Mouse (Mus musculus): Measurements from ENCODE around the gene Tbc1d22a.

Gene Tbc1d22a

DNA sequence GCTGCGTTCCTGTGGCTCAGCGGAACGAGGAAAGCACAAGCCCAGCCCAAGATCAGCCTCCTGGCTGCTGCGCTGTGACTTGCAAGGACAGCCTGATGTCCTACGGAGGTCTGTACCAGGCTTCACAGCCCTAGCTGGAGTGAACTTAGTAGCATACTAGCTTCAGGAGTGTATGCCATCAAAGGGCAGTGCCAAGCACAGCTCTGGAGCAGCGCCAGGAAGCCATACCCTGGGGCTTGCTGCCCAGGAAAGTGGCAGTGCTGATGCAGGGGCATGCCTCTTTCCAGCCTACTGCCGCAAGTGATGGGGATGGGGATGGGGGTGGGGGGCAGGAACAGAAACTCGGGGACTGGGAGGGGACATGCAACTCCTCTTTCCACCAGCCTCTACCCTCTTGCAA lies 248.4 kb downstream of the Tbc1d22a start:
- no peak for DNase-seq

DNA sequence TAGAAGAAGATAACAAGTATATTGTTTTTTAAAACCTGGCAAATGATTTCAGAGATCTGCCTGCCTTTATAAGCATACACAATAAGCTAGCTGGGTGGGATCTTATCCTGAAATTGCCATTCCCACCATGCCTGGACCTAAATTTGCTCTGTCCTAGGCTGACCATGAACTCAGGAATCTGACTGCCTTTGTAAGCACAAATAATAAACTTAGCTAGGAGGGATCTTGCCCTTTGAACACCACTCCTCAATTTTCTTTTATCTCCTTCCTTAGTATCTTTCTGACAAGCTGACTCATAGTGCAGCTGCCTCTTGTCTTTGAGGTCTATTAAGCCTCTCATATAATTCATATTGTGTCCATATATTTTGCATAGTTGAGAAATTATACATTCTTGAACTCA lies 253.8 kb downstream of the Tbc1d22a start:
- DNase-seq = no peak

DNA sequence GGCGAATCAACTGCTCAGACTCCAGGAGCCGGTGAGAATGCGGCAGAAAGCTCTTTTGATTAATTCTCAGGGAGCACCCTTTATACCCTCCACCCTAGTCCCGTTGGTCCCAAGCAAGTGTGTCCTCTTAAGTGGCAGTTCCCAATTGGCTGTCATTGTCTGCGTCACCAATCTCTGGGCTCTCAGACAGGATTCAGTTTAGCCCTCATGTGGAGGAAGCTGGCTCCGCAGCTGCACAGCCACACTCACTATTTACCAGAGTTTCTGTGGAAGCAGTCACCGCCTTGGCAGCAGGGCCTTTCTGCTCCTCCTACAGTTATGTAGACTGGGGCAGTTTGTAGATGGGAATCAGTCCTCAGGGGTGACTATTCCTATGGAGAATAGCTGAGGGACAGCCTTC lies 256.9 kb downstream of the Tbc1d22a start:
- DNase-seq = no peak

DNA sequence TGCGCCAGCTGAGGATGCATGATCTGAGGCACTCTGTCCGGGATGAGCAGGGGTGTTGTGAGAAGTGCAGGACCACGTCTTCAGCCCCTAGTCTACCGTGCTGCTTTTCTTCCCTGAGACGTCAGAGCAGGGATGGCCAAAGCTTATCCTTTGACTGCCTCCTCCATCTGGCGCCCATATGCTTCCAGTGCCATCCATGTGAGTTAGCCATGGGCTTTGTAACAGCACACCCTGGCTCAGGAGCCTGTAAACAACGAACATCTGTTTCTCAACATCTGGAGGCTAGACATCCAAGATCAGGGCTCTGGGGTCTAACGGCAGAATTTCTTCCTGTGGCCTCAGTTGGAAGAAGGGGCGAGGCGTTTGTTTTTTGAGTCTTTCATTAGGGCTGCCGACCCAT lies 259.2 kb downstream of the Tbc1d22a start:
- no peak for DNase-seq

DNA sequence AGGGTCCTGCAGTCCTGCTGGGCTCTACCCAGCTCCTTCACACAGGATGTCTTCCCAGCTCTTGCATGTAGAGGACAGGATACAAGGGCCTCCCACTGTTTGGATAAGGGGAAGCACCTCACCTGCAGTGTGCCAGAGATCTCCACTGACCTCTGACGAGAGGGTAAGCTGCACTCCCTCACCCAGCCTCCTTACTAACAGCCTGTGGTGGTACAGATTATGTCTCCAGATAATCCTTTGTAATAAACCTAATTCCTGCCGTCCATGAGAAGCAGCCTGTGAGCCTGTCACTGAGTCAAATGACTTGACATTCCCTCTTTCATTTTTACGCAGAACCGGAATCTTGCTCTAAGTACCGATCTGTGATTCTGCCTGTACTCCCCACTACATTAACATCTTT lies 260.7 kb downstream of the Tbc1d22a start:
- no peak for DNase-seq

DNA sequence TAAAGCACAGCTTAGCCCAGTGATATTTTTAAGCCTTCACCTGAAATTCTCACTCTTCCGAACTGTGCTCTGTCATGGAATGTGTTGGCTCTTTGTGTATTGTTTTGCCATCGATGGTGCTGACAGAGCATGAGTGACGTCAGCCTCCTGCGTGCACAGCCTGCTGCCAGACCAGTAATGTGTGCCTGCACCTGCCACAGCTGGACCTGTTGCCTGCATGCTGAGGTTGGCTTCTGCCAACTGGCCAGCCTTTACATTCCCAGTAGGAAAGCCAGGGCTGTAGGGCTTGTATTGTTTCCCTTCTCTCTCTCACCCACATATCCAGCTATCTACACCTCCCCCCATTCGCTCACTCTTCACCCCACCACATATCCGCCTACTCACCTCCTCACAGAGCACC lies 262.2 kb downstream of the Tbc1d22a start:
- no peak for DNase-seq

DNA sequence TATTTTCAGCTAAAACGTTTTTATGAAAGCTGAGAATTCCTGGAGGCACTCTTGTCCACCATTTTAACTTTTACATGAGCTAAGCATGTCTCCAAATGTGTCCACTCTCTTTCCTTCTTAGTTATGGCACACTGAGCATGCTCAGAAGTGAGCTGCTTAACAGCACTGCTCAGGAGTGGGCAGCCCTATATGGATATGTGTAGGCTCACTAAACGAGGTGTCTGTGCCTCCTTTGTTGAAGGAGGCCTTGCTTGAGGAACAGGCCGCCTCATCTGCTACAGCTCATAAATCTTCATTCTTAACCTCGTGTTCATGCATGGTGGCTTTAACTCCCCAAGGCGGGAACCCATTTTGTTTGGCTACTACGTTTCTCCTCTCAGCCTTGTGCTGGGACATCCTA lies 262.8 kb downstream of the Tbc1d22a start:
- no peak for DNase-seq

DNA sequence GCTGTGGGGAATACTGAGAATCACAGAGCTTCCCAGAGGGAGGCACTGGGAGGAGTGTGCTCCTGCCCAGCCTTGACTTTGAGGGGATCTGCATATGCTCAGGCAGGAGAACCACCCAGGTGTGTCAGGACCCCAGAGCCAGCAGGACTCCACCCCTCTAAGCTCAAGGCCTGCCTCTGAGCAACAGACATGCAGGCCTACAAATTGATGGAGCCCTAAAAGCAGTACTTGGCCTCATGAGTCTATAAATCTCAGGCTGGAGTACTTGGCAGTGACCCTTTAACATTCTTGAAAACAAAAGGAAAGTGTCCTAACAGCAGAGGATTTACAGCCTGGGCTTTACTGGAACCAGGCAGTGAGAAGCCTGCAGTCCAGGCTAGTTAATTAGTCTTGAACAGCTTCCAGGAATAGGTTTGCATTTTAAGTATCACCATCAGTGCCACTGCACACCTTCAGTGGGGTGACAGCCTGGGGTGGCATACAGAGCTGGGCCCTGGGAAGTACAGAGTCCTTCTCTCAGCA lies 263.3 kb downstream of the Tbc1d22a start:
- DNase-seq = no peak

DNA sequence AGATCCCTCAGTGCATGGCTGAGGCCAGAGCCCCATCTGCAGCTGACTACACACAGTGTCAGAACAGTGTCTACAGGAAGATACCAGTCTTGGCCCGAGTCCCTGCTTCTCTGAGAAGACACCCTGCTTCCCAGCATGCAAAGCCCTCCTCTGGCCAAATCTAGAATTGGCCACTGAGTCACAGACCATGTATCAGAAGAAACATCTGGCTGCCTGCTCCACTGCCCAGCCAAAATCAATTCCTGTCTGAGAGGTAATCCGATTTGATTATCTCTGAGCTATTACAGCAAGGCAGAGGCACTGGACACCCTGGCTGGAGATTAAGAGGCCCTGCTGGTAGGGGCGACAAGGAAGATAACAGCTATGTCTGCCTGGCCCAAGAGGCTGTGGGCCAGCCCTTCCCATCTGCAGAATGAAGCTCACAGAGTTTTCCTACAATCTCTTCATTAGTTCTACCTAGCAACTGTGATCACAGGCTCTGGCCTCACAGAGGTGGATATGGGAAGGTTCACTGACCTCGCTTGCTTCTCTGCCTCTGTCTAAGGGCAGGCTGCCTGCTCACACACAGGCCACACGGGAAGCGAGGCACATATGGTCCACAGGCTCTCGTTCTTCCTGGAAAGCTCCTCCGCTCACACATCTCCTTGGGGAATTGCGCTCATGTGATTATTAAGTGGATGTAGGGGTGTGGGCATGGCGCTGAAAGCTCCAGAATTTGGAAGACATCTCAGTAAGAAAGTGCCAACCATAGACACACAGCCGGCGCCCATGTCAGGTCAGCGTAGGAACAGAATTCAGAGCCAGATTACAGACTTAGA lies 264.6 kb downstream of the Tbc1d22a start:
- DNase-seq = peak; percentile 16

DNA sequence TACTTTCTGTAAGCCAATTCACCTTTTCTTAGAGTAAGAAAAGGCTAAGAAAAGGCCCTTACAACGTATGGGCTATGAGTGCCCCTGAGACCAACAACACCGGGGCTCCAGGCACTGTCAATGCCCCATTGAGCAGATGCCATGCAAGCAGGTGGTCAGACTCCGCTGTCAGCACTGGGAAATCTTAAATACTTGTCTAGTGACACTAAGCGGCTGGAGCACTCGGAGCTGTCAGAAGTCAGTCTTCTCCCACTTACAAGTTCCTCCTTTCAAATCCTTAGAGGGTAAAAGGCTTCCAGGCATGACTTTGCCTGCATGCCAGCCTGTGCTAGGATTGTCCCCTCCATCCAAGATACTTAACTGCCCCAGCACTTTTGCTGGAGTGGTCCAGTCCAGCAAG lies 268.1 kb downstream of the Tbc1d22a start:
- DNase-seq = peak; percentile 14

DNA sequence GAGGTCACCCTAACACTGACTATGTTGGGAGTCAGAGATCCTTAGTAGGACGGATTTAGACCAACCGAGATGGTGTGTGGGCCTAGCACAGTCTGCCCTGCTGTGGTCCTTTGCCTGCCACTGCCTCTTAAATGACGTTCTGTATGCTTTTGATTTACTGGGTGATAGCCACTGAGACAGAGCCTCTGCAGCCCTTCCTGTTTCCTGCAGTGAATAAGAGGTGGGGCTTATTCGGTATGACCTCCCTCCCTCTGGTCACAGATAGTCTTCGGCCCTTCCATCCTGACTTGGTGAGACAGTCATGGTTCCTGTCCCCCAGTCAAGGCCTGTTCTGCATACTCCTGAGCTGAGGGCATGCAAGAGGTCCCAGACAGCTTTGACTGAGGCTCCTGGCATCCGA lies 271.6 kb downstream of the Tbc1d22a start:
- peak; percentile 6 for DNase-seq

DNA sequence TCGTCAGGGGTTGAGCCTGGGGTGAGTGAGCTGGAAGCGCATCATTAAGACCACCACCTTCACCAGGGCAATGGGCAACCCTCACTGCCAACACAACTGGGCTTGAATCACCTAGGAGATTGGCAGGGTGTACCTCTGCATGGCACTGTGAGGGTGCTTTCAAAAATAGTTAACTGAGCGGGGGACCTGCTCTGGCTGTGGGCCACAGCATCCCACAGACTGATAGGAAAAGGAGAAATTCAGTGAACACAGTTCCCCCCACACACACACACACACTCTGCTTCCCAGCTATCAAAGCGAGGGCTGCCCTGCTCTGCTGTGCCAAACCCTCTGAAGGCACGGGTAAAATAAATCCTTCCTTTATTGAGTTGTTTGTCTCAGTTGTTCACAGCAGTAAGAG lies 273.1 kb downstream of the Tbc1d22a start:
- no peak for DNase-seq

DNA sequence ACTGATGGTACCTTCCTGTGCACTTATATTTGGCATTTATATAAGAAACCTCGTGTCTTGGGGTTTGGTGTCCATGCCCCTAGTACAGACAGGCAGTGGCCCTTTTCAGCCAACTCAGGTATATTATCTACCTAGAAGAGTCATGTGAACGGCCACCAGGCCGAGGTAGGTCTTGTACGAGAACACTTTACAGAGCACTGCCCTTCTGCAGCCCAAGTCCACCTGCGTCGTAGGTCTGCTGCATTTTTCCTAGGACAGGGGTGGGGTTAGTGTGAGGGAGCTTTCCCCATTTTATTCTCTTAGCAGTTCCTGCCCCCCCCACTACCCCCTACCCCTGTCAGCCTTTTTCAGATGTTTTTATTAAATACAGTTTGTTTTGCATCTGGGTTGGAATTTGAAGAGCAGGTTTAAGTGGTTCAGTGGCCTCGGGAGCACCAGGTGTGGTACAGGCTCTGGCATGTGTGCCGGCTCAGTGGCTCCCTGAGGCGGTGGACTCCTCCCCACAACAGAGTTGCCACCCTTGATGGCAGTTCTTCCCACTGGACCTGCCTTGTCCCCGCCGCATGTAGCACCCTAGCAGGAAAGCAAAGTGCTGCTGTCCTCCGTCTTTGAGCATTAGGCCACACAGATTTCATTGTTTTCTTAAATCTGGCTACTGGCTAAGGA lies 277.3 kb downstream of the Tbc1d22a start:
- DNase-seq = peak; percentile 23

DNA sequence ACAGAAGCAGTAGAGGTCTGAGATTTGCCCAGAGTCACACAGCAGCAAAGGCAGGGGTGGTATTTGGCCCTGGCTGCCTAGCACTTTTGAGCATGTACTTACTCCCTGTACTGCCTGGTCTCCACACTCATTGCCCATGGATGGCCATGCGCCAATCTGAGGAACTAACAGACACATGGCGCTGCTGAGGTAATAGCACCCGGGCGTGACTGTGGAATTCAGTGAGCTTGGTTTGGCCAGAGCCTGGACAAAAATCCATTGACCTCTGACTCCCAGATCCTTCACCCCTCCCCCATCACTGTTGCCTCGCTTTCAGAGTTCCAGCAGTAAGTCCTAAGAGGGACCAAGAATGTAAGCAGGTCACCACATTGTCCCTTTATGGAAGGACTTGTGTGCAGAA lies 278.4 kb downstream of the Tbc1d22a start:
- DNase-seq = no peak

DNA sequence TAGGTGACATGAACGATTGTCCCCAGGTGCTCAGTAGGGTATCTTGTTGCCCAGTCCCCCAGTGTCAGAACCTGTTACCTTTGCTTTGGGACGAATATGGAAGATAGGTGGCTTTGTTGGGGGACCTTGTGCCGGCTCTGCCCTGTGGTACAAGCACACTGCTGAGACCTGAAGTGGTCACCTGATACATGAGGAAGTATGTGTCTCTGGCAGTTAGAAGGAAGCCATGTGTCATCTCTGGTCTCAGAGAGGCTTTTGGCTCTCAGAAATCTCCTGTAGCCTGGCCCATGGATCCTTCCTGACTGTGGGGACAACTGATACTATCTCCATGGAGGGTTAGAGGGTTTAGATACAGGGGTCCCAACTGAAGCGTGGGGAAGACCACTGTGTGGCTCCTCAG lies 281.9 kb downstream of the Tbc1d22a start:
- DNase-seq = no peak

DNA sequence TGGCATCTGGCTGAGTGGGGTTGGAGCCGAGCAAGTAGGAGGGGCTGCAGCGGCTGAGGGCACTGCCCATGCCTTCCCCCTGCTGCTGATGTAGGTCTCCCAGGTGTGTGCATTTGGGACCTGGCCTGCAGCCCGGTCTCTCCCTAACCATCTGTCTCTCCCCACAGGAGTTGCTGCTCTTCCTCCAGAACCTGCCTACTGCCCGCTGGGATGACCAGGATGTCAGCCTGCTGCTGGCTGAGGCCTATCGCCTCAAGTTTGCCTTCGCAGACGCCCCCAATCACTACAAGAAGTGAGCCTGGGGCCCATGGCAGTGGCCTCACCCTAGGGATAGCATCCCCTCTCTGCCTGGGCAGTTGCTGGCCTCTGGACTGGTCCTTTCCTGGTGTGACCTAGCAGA lies 282.4 kb downstream of the Tbc1d22a start:
- no peak for DNase-seq

DNA sequence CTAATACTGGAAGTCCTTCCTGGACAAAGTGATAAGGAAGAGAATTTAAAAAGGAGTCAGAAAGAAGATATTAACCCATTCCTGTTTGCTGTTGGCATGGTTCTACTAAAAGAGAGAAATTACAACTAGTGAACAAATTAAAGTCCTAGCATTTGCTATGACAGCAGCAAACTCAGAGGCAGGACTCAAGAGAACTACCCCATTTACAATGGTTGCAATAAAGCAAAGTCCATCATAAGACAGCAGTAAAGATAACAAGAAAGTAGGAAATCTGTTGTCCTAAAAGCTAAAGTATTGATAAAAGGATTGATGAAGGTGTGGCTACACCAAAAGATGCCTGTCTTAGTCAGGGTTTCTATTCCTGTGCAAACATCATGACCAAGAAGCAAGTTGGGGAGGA lies 286.3 kb downstream of the Tbc1d22a start:
- no peak for DNase-seq

DNA sequence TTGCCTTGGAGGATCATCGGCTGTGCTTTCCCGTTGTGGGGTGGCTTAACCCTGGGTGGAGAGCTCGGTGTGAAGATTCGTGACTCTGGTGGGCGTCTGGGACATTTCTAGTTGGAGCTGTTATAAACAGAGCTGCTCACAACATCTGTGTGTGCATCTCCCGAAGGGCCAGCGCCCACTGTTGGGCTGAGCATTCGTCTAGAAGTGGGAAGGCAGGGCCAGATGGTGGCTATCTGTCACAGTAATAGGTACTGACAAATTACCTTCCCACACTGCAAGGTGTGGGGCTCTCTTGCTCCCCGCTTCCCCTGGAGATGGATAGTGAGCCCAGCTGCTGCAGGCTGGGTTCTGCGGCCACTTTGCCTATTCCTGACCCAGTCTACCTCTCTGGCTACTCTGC lies 289.2 kb downstream of the Tbc1d22a start:
- DNase-seq = no peak

DNA sequence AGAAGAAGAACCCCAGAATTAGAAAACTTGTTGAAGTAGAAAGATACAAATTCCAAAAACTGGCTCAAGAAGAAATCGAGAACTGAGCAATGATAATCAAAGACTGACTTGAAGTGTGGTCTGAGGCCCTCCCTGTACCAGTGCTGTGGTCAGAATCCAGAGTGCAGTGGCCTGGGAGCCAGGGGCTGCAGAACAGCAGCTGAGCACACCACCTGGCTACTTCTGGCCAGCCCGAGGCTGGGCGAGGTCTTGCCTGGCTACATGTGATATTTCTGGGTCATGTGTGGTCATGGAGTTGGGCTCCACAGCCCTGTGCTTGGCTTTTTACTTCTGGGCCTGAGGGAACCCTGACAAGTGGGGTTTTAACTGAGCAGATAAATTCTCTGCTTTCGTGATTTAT lies 292.4 kb downstream of the Tbc1d22a start:
- DNase-seq = no peak

DNA sequence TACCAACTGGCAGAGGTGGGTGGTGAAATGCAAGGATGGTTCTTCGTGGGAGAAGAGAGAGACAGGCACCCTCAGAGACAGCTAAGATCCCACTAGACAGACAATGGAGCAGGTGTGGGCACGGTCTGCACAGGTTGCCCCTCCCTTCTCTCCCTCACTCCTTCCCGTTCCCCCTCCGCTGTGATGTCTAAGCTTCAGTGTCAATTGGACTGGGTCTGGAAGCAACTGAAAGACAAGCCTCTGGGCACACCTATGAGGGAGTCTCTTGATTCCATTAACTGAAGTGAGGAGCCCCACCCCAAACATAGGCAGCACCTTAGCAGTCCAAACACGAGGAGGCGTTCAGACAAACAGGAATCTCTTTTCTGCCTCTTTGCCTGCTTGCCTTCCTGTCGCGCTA lies 293.3 kb downstream of the Tbc1d22a start:
- no peak for DNase-seq

DNA sequence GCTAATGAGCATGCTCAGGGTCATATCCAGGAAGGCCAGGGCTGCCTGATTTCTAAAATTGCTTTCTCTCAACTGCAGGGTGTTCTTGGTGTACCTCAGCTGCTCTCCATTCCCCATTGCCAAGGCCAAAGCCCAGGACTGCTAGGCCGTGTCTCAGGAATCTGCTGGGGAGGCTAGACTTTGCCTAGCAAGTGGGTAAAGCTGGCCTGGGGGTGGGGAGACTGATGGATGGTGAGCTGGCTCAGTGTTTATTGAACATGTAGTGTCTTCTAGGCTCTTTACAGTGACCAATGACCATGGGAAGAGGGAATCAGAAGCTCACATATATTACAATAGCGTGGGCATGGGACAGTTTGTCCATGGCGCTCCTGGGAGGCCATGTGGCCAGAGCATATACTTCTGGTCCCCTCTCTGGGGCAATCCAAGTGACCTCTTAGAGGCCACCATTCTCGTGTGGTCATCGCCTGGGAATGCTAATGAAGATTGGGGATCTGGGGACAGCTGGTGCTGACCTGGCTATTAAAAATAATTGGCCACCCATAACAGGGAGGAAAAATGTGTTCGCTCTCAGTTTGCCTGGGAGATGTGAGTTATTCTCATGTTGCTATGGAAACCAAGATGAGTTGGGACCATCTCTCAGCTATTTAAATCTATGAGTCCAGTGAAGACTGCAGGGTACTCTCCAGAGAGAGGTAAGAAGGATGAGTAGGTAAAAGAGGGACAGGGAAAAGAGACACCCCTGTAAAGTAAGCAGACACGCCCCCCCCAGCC lies 294.3 kb downstream of the Tbc1d22a start:
- DNase-seq = no peak

DNA sequence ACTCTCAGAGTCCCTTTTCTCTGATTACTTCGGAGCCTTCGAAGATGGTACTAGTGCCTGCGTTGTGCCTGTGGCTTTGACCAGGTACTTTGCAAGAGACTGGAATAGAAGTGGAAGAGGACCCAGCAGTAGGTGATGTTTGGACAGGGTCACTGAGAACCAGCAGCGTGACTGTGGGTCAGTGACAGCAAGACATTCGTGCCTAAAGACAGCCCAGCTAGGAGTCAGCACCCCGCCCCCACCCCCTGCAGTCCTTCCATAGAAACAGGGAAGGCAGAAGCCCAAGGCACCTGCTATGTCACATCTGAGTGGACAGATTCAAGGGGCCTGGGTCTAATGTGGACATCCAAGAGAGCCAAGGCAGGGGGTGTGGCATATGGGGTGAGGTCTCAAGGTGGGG lies 295.3 kb downstream of the Tbc1d22a start:
- no peak for DNase-seq

DNA sequence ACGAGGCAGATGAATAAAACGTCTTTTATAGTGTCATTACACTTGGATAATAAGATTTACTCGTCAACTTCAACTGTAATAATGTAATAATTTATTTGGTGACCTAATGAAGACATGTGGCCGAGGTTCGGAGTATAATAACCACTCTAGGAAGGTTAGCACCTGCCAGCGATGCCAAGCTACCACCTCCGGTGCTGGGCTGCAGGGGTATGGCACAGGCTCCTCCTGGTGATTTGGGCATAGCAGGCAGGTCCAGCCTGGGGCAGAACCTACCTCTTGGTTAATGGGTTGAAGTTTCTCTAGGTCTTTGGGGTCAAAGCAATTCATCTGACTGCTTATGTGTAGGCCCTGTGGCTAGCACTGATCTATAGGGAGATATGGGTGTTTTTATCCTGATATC lies 296.9 kb downstream of the Tbc1d22a start:
- no peak for DNase-seq

DNA sequence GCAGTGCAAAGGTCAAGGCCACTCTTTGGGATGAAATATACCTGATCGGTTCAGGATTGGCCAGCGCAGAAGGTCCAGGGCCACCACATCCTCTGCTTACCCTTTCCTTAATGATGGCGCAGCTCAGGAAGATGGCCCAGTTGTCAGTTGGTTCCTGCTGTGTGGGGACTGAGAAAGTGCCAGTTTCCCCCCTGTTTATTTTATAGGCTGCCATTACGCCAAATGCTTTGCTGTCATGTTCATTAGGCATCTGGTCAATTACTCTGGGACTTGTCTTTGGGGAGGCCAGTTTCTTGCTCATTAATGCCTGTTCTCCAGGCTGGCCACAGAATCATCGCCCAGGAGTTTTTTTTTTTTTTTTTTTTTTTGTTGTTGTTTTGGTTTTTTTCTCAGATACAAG lies 299.1 kb downstream of the Tbc1d22a start:
- no peak for DNase-seq
